Mouse (Mus musculus) heart, adult 2 months (tissue): ENCODE data around the gene Esr1.

Experiments
- CTCF ChIP-seq: fragments of 200-600 bp; IDR thresholded peaks from 2 replicates; pipeline ENCODE4 v1.8.1; 2022; ENCODE audit warnings: antibody characterized with exemption, mild to moderate bottlenecking, moderate library complexity
- POLR2A ChIP-seq: fragments of 200-500 bp; IDR thresholded peaks from 2 replicates; pipeline ENCODE4 v1.6.1; 2011; ENCODE audit warnings: mild to moderate bottlenecking, low read depth, low read length, control low read depth; ENCODE audit not compliant: insufficient read depth

GRCm38 (mm10) chr10:4671876-4672275, 60.5 kb downstream of the Esr1 start:
- no peak for TF ChIP-seq POLR2A
- no peak for TF ChIP-seq CTCF
